Mouse (Mus musculus): ENCODE results near the gene Gli2.

- TF ChIP-seq CTCF (IDR thresholded peaks at IDR 0.05; ENCODE audit: control insufficient read depth, insufficient read depth, insufficient replicate concordance, low read depth, low read length) (no peak), POLR2A (IDR thresholded peaks at IDR 0.05; ENCODE audit: control insufficient read depth, low read depth, low read length) (no peak)
These were observed 19.8 kb downstream of the Gli2 start for GRCm38 (mm10) chr1:119033450-119034162.

All from testis, adult 2 months (tissue).